Mouse (Mus musculus): ENCODE measurements around the gene Ptar1.
A peak's percentile ranks its signal among the peaks of the same experiment; 100 is the strongest.

The Ptar1 gene

DNA sequence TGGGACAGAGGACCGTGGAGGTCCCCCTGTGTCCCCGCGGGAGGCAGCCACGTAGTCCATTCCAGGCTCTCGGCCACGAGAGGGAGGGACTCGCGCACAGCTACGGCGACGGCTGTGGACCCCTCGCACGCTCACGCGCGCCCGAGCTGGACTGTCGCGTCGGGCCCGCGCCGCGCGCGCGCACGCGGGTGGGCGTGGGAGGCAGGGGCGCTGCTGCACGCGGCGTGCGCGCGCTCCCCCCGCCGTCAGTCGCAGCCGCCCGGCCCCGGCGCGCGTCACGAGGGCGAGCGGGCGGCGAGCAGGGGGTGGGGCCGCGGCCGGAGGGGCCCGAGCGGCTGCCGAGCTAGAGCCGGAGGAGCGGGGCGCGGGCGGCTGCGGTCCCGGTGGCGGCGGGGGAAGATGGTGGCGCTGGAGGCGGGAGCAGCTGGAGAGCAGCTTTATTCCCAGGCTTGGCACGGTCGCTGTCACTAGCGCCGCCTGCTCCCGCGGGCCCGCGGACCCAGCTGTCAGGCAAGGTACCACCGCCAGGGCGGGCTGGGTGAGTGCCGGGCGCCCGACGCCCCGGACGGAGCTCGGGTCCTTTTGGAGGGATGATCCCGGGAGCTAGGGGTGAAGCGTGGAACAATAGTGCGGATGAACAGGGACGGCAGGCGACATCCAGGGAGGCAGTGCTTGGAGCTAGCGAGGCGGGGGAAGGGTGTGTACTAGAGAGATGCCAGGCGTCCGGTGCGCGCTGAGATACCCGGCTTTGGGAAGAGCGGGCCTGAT, 71.5 kb downstream of the Ptar1 start, which contains the start of gene Apba1:
Gene Apba1 (plus strand): TSS at position 334 of the 768 bp plus-strand sequence.
- DNase-seq = peak; percentile 62

DNA sequence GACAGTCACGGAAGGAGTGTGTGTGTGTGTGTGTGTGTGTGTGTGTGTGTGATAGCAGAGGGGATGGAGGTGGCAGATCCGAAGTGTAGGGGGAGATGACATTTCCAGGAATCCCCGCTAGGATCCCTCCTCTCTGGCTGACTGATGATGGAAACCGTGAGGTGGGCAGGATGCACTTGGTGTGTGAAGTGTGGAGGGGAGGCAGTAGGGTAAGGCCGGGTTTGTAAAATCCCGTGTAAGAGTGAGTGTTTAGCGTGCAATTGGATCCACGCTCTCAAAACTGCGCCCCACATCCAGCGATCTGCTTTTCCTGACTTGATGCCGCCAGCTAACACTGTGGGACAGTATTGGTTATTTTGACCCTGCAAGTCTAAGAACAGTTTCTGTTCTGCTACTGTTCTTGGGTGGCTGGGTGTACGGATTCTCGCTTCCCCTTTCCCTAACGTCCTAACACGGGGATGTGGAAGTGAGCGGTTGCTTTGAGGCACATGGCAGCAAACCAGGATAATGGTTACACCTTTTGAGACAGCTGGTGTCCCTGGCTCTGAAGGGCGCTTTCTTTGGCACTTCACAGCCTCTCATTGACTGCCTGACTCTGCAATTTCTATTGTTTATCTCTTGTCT, 72.2 kb downstream of the Ptar1 start:
- peak; percentile 34 for DNase-seq

DNA sequence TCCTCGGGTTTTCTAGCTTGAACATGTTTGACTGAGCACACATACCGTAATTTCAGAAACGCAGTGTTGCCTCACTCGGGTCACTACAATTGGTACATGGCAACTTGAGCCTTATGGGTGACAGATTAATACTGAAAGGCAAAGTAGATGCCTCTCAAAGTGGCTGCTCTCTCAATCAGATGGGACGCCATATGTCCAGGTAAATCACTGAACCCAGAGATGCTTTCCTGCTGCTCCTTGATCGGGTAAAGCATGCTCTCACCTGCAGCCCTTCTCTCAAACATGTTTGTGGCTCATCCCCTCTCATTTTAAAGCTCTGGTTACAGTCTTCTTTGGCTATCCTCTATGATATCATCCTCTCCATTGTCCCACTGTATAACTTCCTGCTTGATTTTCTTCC, 76.1 kb downstream of the Ptar1 start:
- DNase-seq = no peak

DNA sequence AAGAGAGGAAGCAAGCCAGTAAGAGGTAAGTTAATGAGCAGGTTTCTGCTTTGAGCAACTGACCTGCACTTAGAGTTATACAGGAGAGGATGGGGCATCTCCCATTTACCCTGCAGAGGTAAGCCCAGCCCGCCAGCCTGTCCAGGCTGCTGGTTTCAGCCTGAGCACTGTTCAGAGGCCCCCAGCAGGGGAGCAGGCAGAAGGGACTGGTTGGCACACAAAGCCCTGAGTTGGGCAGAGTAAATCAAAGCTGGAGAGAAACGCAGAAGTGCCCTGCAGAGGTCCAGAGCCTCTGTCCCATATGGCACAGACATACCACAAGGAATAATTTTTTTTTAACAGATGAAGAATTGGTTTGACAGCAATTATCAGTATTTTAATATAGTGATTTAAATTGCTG, 76.8 kb downstream of the Ptar1 start:
- DNase-seq = no peak

- DNase-seq = no peak
Observed at GRCm38 (mm10) chr19:23768864-23769263, 81.6 kb downstream of the Ptar1 start.

GRCm38 (mm10) chr19:23770494-23771423, 83.5 kb downstream of the Ptar1 start:
- DNase-seq = no peak

GRCm38 (mm10) chr19:23771971-23772370, 84.7 kb downstream of the Ptar1 start:
- no peak for DNase-seq

DNA sequence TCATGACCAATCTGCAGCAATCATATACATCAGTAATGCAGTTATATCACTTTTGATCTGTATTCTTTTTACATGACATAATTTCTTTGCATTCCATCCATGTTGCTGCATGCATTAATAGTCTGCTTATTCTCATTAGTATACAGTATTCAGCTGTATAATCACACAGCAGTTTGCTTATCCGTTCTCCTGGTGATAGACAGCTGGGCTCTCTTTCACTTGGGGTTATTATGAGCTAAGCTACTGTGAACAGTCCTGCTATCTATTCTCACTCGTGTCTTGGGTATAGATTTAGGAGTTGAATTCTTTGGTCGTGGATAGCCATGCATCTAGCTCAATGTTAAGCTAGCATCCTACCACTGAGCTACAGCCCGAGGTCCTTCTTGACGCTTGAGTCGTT, 88.1 kb downstream of the Ptar1 start:
- no peak for DNase-seq

- no peak for DNase-seq
Observed at GRCm38 (mm10) chr19:23779130-23779529, 91.9 kb downstream of the Ptar1 start.

DNA sequence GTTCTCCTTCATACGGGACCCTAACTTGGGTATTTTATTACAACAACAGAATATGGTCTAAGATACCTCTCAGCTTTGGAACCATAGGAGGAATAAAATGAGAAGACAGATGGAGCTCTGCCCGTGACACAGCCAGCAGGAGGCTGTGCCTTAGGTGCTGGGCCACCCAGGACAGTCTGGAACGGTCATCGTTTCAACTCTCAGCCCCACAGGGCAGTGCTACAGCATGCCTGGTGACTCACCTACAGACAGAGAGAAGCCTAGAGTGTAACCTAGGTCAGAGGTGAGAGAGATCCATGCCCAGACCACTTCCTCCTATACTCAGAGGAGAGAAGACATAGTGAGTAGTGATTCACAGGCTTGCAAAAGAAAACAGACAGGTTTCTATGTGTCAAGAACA, 92.9 kb downstream of the Ptar1 start:
- DNase-seq = peak; percentile 15
